In genomic region chr14:23587451-23587850, GRCm38 (mm10) we compare ENCODE assay signal across 14 mouse cellular contexts.
DNase-seq lines count a peak whose midpoint lies in the region; ATAC-seq and TF ChIP-seq lines count a peak whose summit lies in the region.
"Had no signal": no experiment of that assay in that cellular context is flagged by ENCODE, and none has a peak within 500 bp of the region (broad histone marks: within the 10 kb centered on the region; RNA-seq: fewer than 3 reads in every experiment).

No protein-coding gene starts in this region.

- no peaks in the 10 kb centered on the region for H3K9me3 ChIP-seq in forebrain, embryonic 13.5 days (replicated peaks)
- H3K9me3 ChIP-seq in intestine, embryonic 15.5 days: no peaks in the 10 kb centered on the region
- H3K9me3 ChIP-seq: embryonic facial prominence, embryonic 13.5 days; liver, embryonic 12.5 days had no signal

- H3K27ac ChIP-seq in forebrain, embryonic 13.5 days: no peak overlapping the region
- H3K27ac ChIP-seq in intestine, embryonic 15.5 days: no peak overlapping the region
- H3K27ac ChIP-seq: embryonic facial prominence, embryonic 13.5 days; liver, embryonic 12.5 days had no signal

- no peaks in the 10 kb centered on the region for H3K79me2 ChIP-seq in C2C12 (ENCODE audit: control insufficient read depth, insufficient read depth)

- TF ChIP-seq CTCF in C2C12 (IDR thresholded peaks at IDR 0.05; ENCODE audit: control insufficient read depth, insufficient read depth, insufficient read length): no peak

- H3K4me1 ChIP-seq in forebrain, embryonic 13.5 days: no peaks in the 10 kb centered on the region
- H3K4me1 ChIP-seq in intestine, embryonic 15.5 days (replicated peaks): no peaks in the 10 kb centered on the region
- H3K4me1 ChIP-seq: liver, embryonic 12.5 days had no signal

- H3ac ChIP-seq in C2C12 (ENCODE audit: control insufficient read depth, insufficient read length, low read depth): peak overlapping the region; percentile 32

- H3K36me3 ChIP-seq in C2C12 (ENCODE audit: control insufficient read depth, insufficient read depth): no peaks in the 10 kb centered on the region
- H3K36me3 ChIP-seq in forebrain, embryonic 13.5 days (ENCODE audit: poor library complexity, severe bottlenecking): no peaks in the 10 kb centered on the region
- no peaks in the 10 kb centered on the region for H3K36me3 ChIP-seq in intestine, embryonic 15.5 days
- H3K36me3 ChIP-seq: embryonic facial prominence, embryonic 13.5 days; liver, embryonic 12.5 days had no signal

- H3K27me3 ChIP-seq in C2C12 (ENCODE audit: control insufficient read depth, insufficient read depth, insufficient read length): no peaks in the 10 kb centered on the region
- no peaks in the 10 kb centered on the region for H3K27me3 ChIP-seq in forebrain, embryonic 13.5 days
- H3K27me3 ChIP-seq in intestine, embryonic 15.5 days (replicated peaks): no peaks in the 10 kb centered on the region
- H3K27me3 ChIP-seq: CH12.LX; embryonic facial prominence, embryonic 13.5 days; liver, embryonic 12.5 days had no signal

- 84% methylated on average over 9 of the region's 9 CpGs for WGBS in forebrain, embryonic 13.5 days
- WGBS in intestine, embryonic 15.5 days: 78% methylated on average over 9 of the region's 9 CpGs

- H3K79me3 ChIP-seq in C2C12 (ENCODE audit: low read depth): no peaks in the 10 kb centered on the region

- H3K4me2 ChIP-seq in forebrain, embryonic 13.5 days: no peak overlapping the region
- H3K4me2 ChIP-seq in intestine, embryonic 15.5 days (replicated peaks): no peak overlapping the region
- H3K4me2 ChIP-seq: embryonic facial prominence, embryonic 13.5 days; liver, embryonic 12.5 days had no signal

- peak; percentile 69 for DNase-seq in adrenal gland, adult 8-10 months
- DNase-seq in frontal cortex, postnatal 36 days (ENCODE audit: low spot score in 2 of 2): peak; percentile 52 to 77
- DNase-seq in right cerebral cortex, adult 2 months (ENCODE audit: low spot score in 2 of 2): peak; percentile 67 to 75
- DNase-seq in lung, postnatal 14 days: no peak
- DNase-seq: gastrocnemius, postnatal 14 days; heart, postnatal 14 days; kidney, postnatal 10 days; spleen, adult 18-20 months had no signal

- no peak overlapping the region for H3K4me3 ChIP-seq in C2C12 (ENCODE audit: insufficient read depth, poor library complexity, severe bottlenecking)
- H3K4me3 ChIP-seq in forebrain, embryonic 13.5 days: no peak overlapping the region
- H3K4me3 ChIP-seq in intestine, embryonic 15.5 days (replicated peaks): no peak overlapping the region
- H3K4me3 ChIP-seq: embryonic facial prominence, embryonic 13.5 days; liver, embryonic 12.5 days had no signal

- no peak for ATAC-seq in forebrain, embryonic 13.5 days
- ATAC-seq in intestine, embryonic 15.5 days: no peak
- ATAC-seq: liver, embryonic 12.5 days had no signal

- H3K9ac ChIP-seq in forebrain, embryonic 13.5 days: no peak overlapping the region
- H3K9ac ChIP-seq in intestine, embryonic 15.5 days: no peak overlapping the region
- H3K9ac ChIP-seq: embryonic facial prominence, embryonic 13.5 days; liver, embryonic 12.5 days had no signal

TF ChIP-seq in C2C12, 6 proteins besides CTCF, POLR2A, EP300 and RAD21:
- TF ChIP-seq MYOD1 (IDR thresholded peaks at IDR 0.05; ENCODE audit: control insufficient read depth, insufficient read length, low read depth) (no peak), MAX (IDR thresholded peaks at IDR 0.05) (peak; percentile 71), FOSL1 (IDR thresholded peaks at IDR 0.05; ENCODE audit: insufficient read depth, low read length, poor library complexity, severe bottlenecking) (peak; percentile 7)
